Mouse (Mus musculus) neural tube, embryonic 14.5 days (tissue): ENCODE data around the gene Des. TPM values are rescaled to one million over a fixed set of nuclear protein-coding genes. Genes with fewer than 3 reads are reported as not detected.

Source experiments
- ATAC-seq: fragments of 200-750 bp; cut with Nextera tagmentation; 2 replicates; pipeline ENCODE4 v1.8.0; 2017; ENCODE audit warnings: low read depth, mild to moderate bottlenecking, moderate TSS enrichment, moderate library complexity
- H3K27ac ChIP-seq: fragments of 300-500 bp; sonication (generic); 2 replicates; pipeline ENCODE4 v1.5.1; 2014; ENCODE audit warnings: low read depth, mild to moderate bottlenecking, control low read depth, low read length, moderate library complexity, mixed read lengths
- H3K27me3 ChIP-seq: fragments of 300-500 bp; sonication (generic); 2 replicates; pipeline ENCODE4 v1.6.1; 2014; ENCODE audit warnings: low read length; ENCODE audit not compliant: control insufficient read depth, insufficient read depth
- H3K36me3 ChIP-seq: fragments of 300-500 bp; sonication (generic); 2 replicates; pipeline ENCODE4 v1.6.1; 2014; ENCODE audit warnings: low read length, mixed read lengths; ENCODE audit not compliant: control insufficient read depth, insufficient read depth
- H3K4me1 ChIP-seq: fragments of 300-500 bp; sonication (generic); 2 replicates; pipeline ENCODE4 v1.6.1; 2014; ENCODE audit warnings: low read length; ENCODE audit not compliant: control insufficient read depth, insufficient read depth
- H3K4me2 ChIP-seq: fragments of 300-500 bp; sonication (generic); 2 replicates; pipeline ENCODE4 v1.6.1; 2014; ENCODE audit warnings: mild to moderate bottlenecking, low read depth, low read length, control low read depth
- H3K4me3 ChIP-seq: fragments of 300-500 bp; sonication (generic); 2 replicates; pipeline ENCODE4 v1.5.1; 2014; ENCODE audit warnings: low read depth, low read length, control low read depth, mixed read lengths
- H3K9ac ChIP-seq: fragments of 300-500 bp; sonication (generic); replicated peaks from 2 replicates; pipeline ENCODE4 v1.6.1; 2014; ENCODE audit warnings: low read depth, mild to moderate bottlenecking, control low read depth, low read length, mixed read lengths
- H3K9me3 ChIP-seq: fragments of 300-500 bp; sonication (generic); 2 replicates; pipeline ENCODE4 v1.6.1; 2016; ENCODE audit warnings: low read length; ENCODE audit not compliant: control insufficient read depth
- WGBS: fragments of 180-500 bp; shearing (Covaris S2); extraction: QIAGEN DNeasy Blood & Tissue Kit; methylation state at CpG from one replicate; pipeline ENCODE4 v1.1.7; 2014; 5-methylcytosine and 5-hydroxymethylcytosine counted together
- polyA plus RNA-seq: library from polyadenylated mRNA; unstranded; fragments of >200 nt; fragmentation: Nextera tagmentation; extraction: Ambion mirVana; gene quantifications from 2 replicates; pipeline ENCODE4 v1.2.1, GENCODE M21; 2014

Des gene
- polyA plus RNA-seq, 1 experiment from 2014 or later = 1.1 TPM

GRCm38 (mm10) chr1:75387469-75387928, 27.4 kb downstream of the Des start:
- Histone ChIP-seq H3K27me3 (peaks cover 18% of the 10 kb centered on the region), H3K4me3 (no peak overlapping the region), H3K27ac (no peak overlapping the region), H3K9me3 (no peaks in the 10 kb centered on the region), H3K36me3 (no peaks in the 10 kb centered on the region), H3K9ac (no peak overlapping the region; the same call in 1 of the 2 replicates), H3K4me2 (peak overlapping the region; percentile 44; the same call in 1 of the 2 replicates), H3K4me1 (peaks cover 38% of the 10 kb centered on the region)
- WGBS = 15% methylated on average over 7 of the region's 7 CpGs
- ATAC-seq = no peak

- no peaks in the 10 kb centered on the region for H3K9me3 ChIP-seq
- peaks cover 18% of the 10 kb centered on the region for H3K27me3 ChIP-seq
- peaks cover 34% of the 10 kb centered on the region for H3K4me1 ChIP-seq
- 4% methylated on average over 94 of the region's 94 CpGs for WGBS
- H3K36me3 ChIP-seq = no peaks in the 10 kb centered on the region
- ATAC-seq = 0 out of 2 replicates have a peak, but pooled peaks have one; percentile 20
- H3K27ac ChIP-seq = no peak overlapping the region
- peak overlapping the region; percentile 19 for H3K4me3 ChIP-seq
- peak overlapping the region; percentile 44 for H3K4me2 ChIP-seq
- peak overlapping the region; percentile 37; the same call in 1 of the 2 replicates for H3K9ac ChIP-seq
These were observed 28.1 kb downstream of the Des start for GRCm38 (mm10) chr1:75387929-75388897.

DNA sequence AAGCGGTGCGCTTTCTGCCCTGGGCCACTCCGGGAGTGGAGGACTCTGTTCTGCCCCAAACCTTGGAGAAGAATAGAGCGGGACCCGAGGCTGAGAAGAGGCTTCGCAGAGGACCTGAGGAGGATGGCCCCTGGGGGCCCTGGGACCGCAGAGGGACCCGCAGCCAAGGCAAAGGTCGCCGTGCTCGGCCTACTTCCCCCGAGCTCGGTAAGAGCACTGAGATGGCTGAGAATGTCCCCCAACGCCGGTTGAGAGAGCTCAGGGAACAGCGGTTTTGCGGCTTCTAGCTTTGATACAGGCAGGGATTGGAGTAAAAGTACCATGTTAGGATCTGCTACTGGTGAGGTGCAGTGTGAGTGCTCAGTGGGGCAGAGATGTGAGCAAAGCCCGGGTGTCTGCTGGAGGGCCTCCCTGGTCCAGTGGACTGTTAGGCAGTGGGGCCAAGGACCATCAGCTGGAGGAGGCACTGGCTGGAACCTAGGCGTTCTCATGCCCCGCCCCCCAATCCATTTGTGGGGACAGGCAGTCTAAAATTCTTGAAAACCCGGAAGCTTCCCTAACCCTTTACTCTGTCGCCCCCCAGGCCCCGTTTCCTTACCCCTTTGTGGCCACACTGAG, 28.9 kb downstream of the Des start:
- Histone ChIP-seq H3K27me3 (peaks cover 18% of the 10 kb centered on the region), H3K27ac (no peak overlapping the region), H3K4me2 (peak overlapping the region; percentile 44), H3K36me3 (no peaks in the 10 kb centered on the region), H3K4me3 (no peak overlapping the region; the same call in 1 of the 2 replicates), H3K9me3 (no peaks in the 10 kb centered on the region), H3K4me1 (peaks cover 37% of the 10 kb centered on the region), H3K9ac (no peak overlapping the region)
- ATAC-seq = no peak
- 19% methylated on average over 23 of the region's 23 CpGs for WGBS

- H3K27ac ChIP-seq = no peak overlapping the region; the same call in 1 of the 2 replicates
- peaks cover 8% of the 10 kb centered on the region for H3K4me1 ChIP-seq
- peaks cover 11% of the 10 kb centered on the region; the same call in 1 of the 2 replicates for H3K27me3 ChIP-seq
- 61% methylated on average over 9 of the region's 9 CpGs for WGBS
- H3K36me3 ChIP-seq = no peaks in the 10 kb centered on the region
- no peak overlapping the region for H3K9ac ChIP-seq
- no peaks in the 10 kb centered on the region for H3K9me3 ChIP-seq
- no peak overlapping the region for H3K4me3 ChIP-seq
- no peak overlapping the region for H3K4me2 ChIP-seq
- ATAC-seq = no peak
These were observed 33.0 kb downstream of the Des start for GRCm38 (mm10) chr1:75393139-75393538.

GRCm38 (mm10) chr1:75393846-75394245, 33.7 kb downstream of the Des start:
- H3K4me1 ChIP-seq = peaks cover 8% of the 10 kb centered on the region; the same call in 1 of the 2 replicates
- H3K27ac ChIP-seq = no peak overlapping the region
- no peaks in the 10 kb centered on the region for H3K9me3 ChIP-seq
- no peak overlapping the region for H3K4me3 ChIP-seq
- H3K27me3 ChIP-seq = 0 out of 2 replicates have a peak, but pooled peaks cover 5% of the 10 kb centered on the region
- no peak for ATAC-seq
- no peak overlapping the region for H3K9ac ChIP-seq
- WGBS = 84% methylated on average over 3 of the region's 3 CpGs
- H3K4me2 ChIP-seq = no peak overlapping the region
- no peaks in the 10 kb centered on the region for H3K36me3 ChIP-seq

GRCm38 (mm10) chr1:75398761-75399402, 38.8 kb downstream of the Des start:
- no peak overlapping the region for H3K4me3 ChIP-seq
- no peaks in the 10 kb centered on the region for H3K27me3 ChIP-seq
- H3K27ac ChIP-seq = peak overlapping the region; percentile 55; the same call in 1 of the 2 replicates
- ATAC-seq = peak; percentile 38; the same call in 1 of the 2 replicates
- H3K4me2 ChIP-seq = no peak overlapping the region
- H3K9ac ChIP-seq = no peak overlapping the region
- H3K36me3 ChIP-seq = peaks cover 10% of the 10 kb centered on the region; the same call in 1 of the 2 replicates
- peaks cover 22% of the 10 kb centered on the region for H3K4me1 ChIP-seq
- H3K9me3 ChIP-seq = no peaks in the 10 kb centered on the region
- WGBS = 15% methylated on average over 9 of the region's 9 CpGs

- ATAC-seq = peak; percentile 75
- peak overlapping the region; percentile 55 for H3K27ac ChIP-seq
- H3K4me3 ChIP-seq = peak overlapping the region; percentile 10; the same call in 1 of the 2 replicates
- no peaks in the 10 kb centered on the region for H3K9me3 ChIP-seq
- H3K4me1 ChIP-seq = peaks cover 22% of the 10 kb centered on the region
- peak overlapping the region; percentile 35; the same call in 1 of the 2 replicates for H3K4me2 ChIP-seq
- peak overlapping the region; percentile 37; the same call in 1 of the 2 replicates for H3K9ac ChIP-seq
- H3K36me3 ChIP-seq = peaks cover 10% of the 10 kb centered on the region; the same call in 1 of the 2 replicates
- no peaks in the 10 kb centered on the region for H3K27me3 ChIP-seq
- WGBS = 10% methylated on average over 14 of the region's 15 CpGs
These were observed 39.8 kb downstream of the Des start for GRCm38 (mm10) chr1:75399755-75400492.
